Mouse (Mus musculus): Measurements from ENCODE around the gene Wrap73. TPM values are rescaled to one million over a fixed set of nuclear protein-coding genes. Genes with fewer than 3 reads are reported as not detected.

The Wrap73 gene
- total RNA-seq, 1 experiment: 24.9 TPM

GRCm38 (mm10) chr4:154103386-154103785 is 38.8 kb upstream of the Wrap73 start:
- peaks cover 0 to 3% of the 10 kb centered on the region in 2 experiments; a peak in 1 of 4 replicates for H3K4me1 ChIP-seq (ENCODE audit: control insufficient read depth in 2 of 2, insufficient read depth in 2 of 2, low read length in 2 of 2, poor library complexity in 1 of 2)
- no peak overlapping the region for H3K27ac ChIP-seq (ENCODE audit: insufficient read depth, low read depth, low read length, poor library complexity, severe bottlenecking)
- no peaks in the 10 kb centered on the region for H3K9me3 ChIP-seq (ENCODE audit: control insufficient read depth, insufficient read depth, low read depth, low read length)
- no peak overlapping the region for H3K9ac ChIP-seq (ENCODE audit: insufficient read depth, low read depth, low read length, poor library complexity, severe bottlenecking)
- TF ChIP-seq ZC3H11A (IDR thresholded peaks at IDR 0.05; ENCODE audit: borderline replicate concordance, low read depth, low read length) (no peak), CHD2 (IDR thresholded peaks at IDR 0.05; ENCODE audit: low read depth, low read length) (no peak), HCFC1 (IDR thresholded peaks at IDR 0.05; ENCODE audit: borderline replicate concordance, insufficient read depth, low read length) (no peak), MAFK (IDR thresholded peaks at IDR 0.05; ENCODE audit: insufficient read depth, low read depth, low read length) (no peak), ZNF384 (IDR thresholded peaks at IDR 0.05; ENCODE audit: low read depth, low read length) (no peak)
- no peak overlapping the region for H3K4me3 ChIP-seq (ENCODE audit: insufficient read depth in 1 of 2, low read depth in 1 of 2, low read length in 2 of 2, poor library complexity in 1 of 2, severe bottlenecking in 1 of 2)
- no peak for DNase-seq (ENCODE audit: low read depth, low spot score)
- no peaks in the 10 kb centered on the region for H3K36me3 ChIP-seq (ENCODE audit: control insufficient read depth, insufficient read depth, low read length, poor library complexity, severe bottlenecking)
- in situ Hi-C loops (cut with MboI; ENCODE audit: low sequenced_read_pairs in 2 of 2, unreplicated experiment in 2 of 2): no loop called here

- no peaks in the 10 kb centered on the region for H3K9me3 ChIP-seq (ENCODE audit: control insufficient read depth, insufficient read depth, low read depth, low read length)
- in situ Hi-C loops (cut with MboI; ENCODE audit: low sequenced_read_pairs in 2 of 2, unreplicated experiment in 2 of 2): no loop called here
- DNase-seq (ENCODE audit: low read depth, low spot score): no peak
- H3K9ac ChIP-seq (ENCODE audit: insufficient read depth, low read depth, low read length, poor library complexity, severe bottlenecking): no peak overlapping the region
- peaks cover 0 to 3% of the 10 kb centered on the region in 2 experiments; a peak in 1 of 4 replicates for H3K4me1 ChIP-seq (ENCODE audit: control insufficient read depth in 2 of 2, insufficient read depth in 2 of 2, low read length in 2 of 2, poor library complexity in 1 of 2)
- no peak for TF ChIP-seq ZNF384 (IDR thresholded peaks at IDR 0.05; ENCODE audit: low read depth, low read length)
- TF ChIP-seq ZC3H11A (IDR thresholded peaks at IDR 0.05; ENCODE audit: borderline replicate concordance, low read depth, low read length): no peak
- no peak for TF ChIP-seq HCFC1 (IDR thresholded peaks at IDR 0.05; ENCODE audit: borderline replicate concordance, insufficient read depth, low read length)
- no peak for TF ChIP-seq CHD2 (IDR thresholded peaks at IDR 0.05; ENCODE audit: low read depth, low read length)
- no peak for TF ChIP-seq MAFK (IDR thresholded peaks at IDR 0.05; ENCODE audit: insufficient read depth, low read depth, low read length)
- H3K27ac ChIP-seq (ENCODE audit: insufficient read depth, low read depth, low read length, poor library complexity, severe bottlenecking): no peak overlapping the region
- H3K4me3 ChIP-seq (ENCODE audit: insufficient read depth in 1 of 2, low read depth in 1 of 2, low read length in 2 of 2, poor library complexity in 1 of 2, severe bottlenecking in 1 of 2): no peak overlapping the region
- no peaks in the 10 kb centered on the region for H3K36me3 ChIP-seq (ENCODE audit: control insufficient read depth, insufficient read depth, low read length, poor library complexity, severe bottlenecking)
These were observed 38.3 kb upstream of the Wrap73 start for GRCm38 (mm10) chr4:154103912-154104311.

- H3K4me3 ChIP-seq (ENCODE audit: insufficient read depth in 1 of 2, low read depth in 1 of 2, low read length in 2 of 2, poor library complexity in 1 of 2, severe bottlenecking in 1 of 2): peak overlapping the region; percentile 33 to 61; a peak in 3 of 4 replicates
- no peak overlapping the region for H3K27ac ChIP-seq (ENCODE audit: insufficient read depth, low read depth, low read length, poor library complexity, severe bottlenecking)
- no peaks in the 10 kb centered on the region for H3K9me3 ChIP-seq (ENCODE audit: control insufficient read depth, insufficient read depth, low read depth, low read length)
- DNase-seq (ENCODE audit: low read depth, low spot score): peak; percentile 94
- TF ChIP-seq CHD2 (IDR thresholded peaks at IDR 0.05; ENCODE audit: low read depth, low read length) (no peak), MAFK (IDR thresholded peaks at IDR 0.05; ENCODE audit: insufficient read depth, low read depth, low read length) (no peak), ZNF384 (IDR thresholded peaks at IDR 0.05; ENCODE audit: low read depth, low read length) (no peak), ZC3H11A (IDR thresholded peaks at IDR 0.05; ENCODE audit: borderline replicate concordance, low read depth, low read length) (no peak), HCFC1 (IDR thresholded peaks at IDR 0.05; ENCODE audit: borderline replicate concordance, insufficient read depth, low read length) (no peak)
- no peaks in the 10 kb centered on the region for H3K36me3 ChIP-seq (ENCODE audit: control insufficient read depth, insufficient read depth, low read length, poor library complexity, severe bottlenecking)
- H3K4me1 ChIP-seq (ENCODE audit: control insufficient read depth in 2 of 2, insufficient read depth in 2 of 2, low read length in 2 of 2, poor library complexity in 1 of 2): peaks cover 0 to 3% of the 10 kb centered on the region in 2 experiments; a peak in 1 of 4 replicates
- in situ Hi-C loops (cut with MboI; ENCODE audit: low sequenced_read_pairs in 2 of 2, unreplicated experiment in 2 of 2): no loop called here
- no peak overlapping the region; the same call in 1 of the 2 replicates for H3K9ac ChIP-seq (ENCODE audit: insufficient read depth, low read depth, low read length, poor library complexity, severe bottlenecking)
These were observed 36.7 kb upstream of the Wrap73 start for GRCm38 (mm10) chr4:154105381-154106001.

GRCm38 (mm10) chr4:154106497-154107061 is 35.6 kb upstream of the Wrap73 start:
- TF ChIP-seq ZC3H11A (IDR thresholded peaks at IDR 0.05; ENCODE audit: borderline replicate concordance, low read depth, low read length): no peak
- TF ChIP-seq MAFK (IDR thresholded peaks at IDR 0.05; ENCODE audit: insufficient read depth, low read depth, low read length): no peak
- no peak for TF ChIP-seq CHD2 (IDR thresholded peaks at IDR 0.05; ENCODE audit: low read depth, low read length)
- TF ChIP-seq HCFC1 (IDR thresholded peaks at IDR 0.05; ENCODE audit: borderline replicate concordance, insufficient read depth, low read length): no peak
- TF ChIP-seq ZNF384 (IDR thresholded peaks at IDR 0.05; ENCODE audit: low read depth, low read length): no peak
- Histone ChIP-seq H3K27ac (ENCODE audit: insufficient read depth, low read depth, low read length, poor library complexity, severe bottlenecking) (no peak overlapping the region), H3K4me1 (ENCODE audit: control insufficient read depth in 2 of 2, insufficient read depth in 2 of 2, low read length in 2 of 2, poor library complexity in 1 of 2) (peaks cover 0 to 3% of the 10 kb centered on the region in 2 experiments; a peak in 1 of 4 replicates), H3K9ac (ENCODE audit: insufficient read depth, low read depth, low read length, poor library complexity, severe bottlenecking) (no peak overlapping the region), H3K9me3 (ENCODE audit: control insufficient read depth, insufficient read depth, low read depth, low read length) (no peaks in the 10 kb centered on the region), H3K36me3 (ENCODE audit: control insufficient read depth, insufficient read depth, low read length, poor library complexity, severe bottlenecking) (no peaks in the 10 kb centered on the region), H3K4me3 (ENCODE audit: insufficient read depth in 1 of 2, low read depth in 1 of 2, low read length in 2 of 2, poor library complexity in 1 of 2, severe bottlenecking in 1 of 2) (no peak overlapping the region)
- in situ Hi-C loops (cut with MboI; ENCODE audit: low sequenced_read_pairs in 2 of 2, unreplicated experiment in 2 of 2): no loop called here
- no peak for DNase-seq (ENCODE audit: low read depth, low spot score)

All from ES-E14 (cell line).